Mouse (Mus musculus): ENCODE measurements at regions not wholly inside any gene's neighbourhood (a gene's known extent, or its start where the extent isn't known, plus 50 kb on each side); places are given as distances from the start of the nearest gene placed in this dataset.
A peak's percentile ranks its signal among the peaks of the same experiment; 100 is the strongest.

GRCm38 (mm10) chr6:117677821-117678220, 163.2 kb upstream of the Zfp637 start:
- no peaks in the 10 kb centered on the region for H3K36me3 ChIP-seq (ENCODE audit: control insufficient read depth, insufficient read depth)
- WGBS = 81% methylated on average over 2 of the region's 2 CpGs
- H3K9me3 ChIP-seq (ENCODE audit: control insufficient read depth) = no peaks in the 10 kb centered on the region
- no peaks in the 10 kb centered on the region for H3K4me1 ChIP-seq (replicated peaks; ENCODE audit: control insufficient read depth, insufficient read depth, low read length)
- no peak for ATAC-seq
- no peak for TF ChIP-seq CTCF (IDR thresholded peaks at IDR 0.05; ENCODE audit: low read depth)
- no peak overlapping the region for H3K27ac ChIP-seq (ENCODE audit: low read depth, low read length)
- no peaks in the 10 kb centered on the region for H3K27me3 ChIP-seq (replicated peaks; ENCODE audit: control insufficient read depth, insufficient read depth, low read length)
- H3K4me2 ChIP-seq (replicated peaks; ENCODE audit: low read depth) = no peak overlapping the region
- H3K9ac ChIP-seq (ENCODE audit: low read depth, low read length) = no peak overlapping the region
- H3K4me3 ChIP-seq (ENCODE audit: low read depth, low read length) = no peak overlapping the region

GRCm38 (mm10) chr6:117678276-117678675, 162.7 kb upstream of the Zfp637 start:
- WGBS = 51% methylated on average over 5 of the region's 5 CpGs
- H3K36me3 ChIP-seq (ENCODE audit: control insufficient read depth, insufficient read depth) = no peaks in the 10 kb centered on the region
- no peak for ATAC-seq
- no peak overlapping the region for H3K4me3 ChIP-seq (ENCODE audit: low read depth, low read length)
- no peak overlapping the region for H3K27ac ChIP-seq (ENCODE audit: low read depth, low read length)
- no peaks in the 10 kb centered on the region for H3K9me3 ChIP-seq (ENCODE audit: control insufficient read depth)
- H3K9ac ChIP-seq (ENCODE audit: low read depth, low read length) = no peak overlapping the region
- no peak for TF ChIP-seq CTCF (IDR thresholded peaks at IDR 0.05; ENCODE audit: low read depth)
- no peaks in the 10 kb centered on the region for H3K4me1 ChIP-seq (replicated peaks; ENCODE audit: control insufficient read depth, insufficient read depth, low read length)
- no peak overlapping the region for H3K4me2 ChIP-seq (replicated peaks; ENCODE audit: low read depth)
- no peaks in the 10 kb centered on the region for H3K27me3 ChIP-seq (replicated peaks; ENCODE audit: control insufficient read depth, insufficient read depth, low read length)

- no peak overlapping the region for H3K9ac ChIP-seq (ENCODE audit: low read depth, low read length)
- H3K4me2 ChIP-seq (replicated peaks; ENCODE audit: low read depth) = no peak overlapping the region
- no peak for TF ChIP-seq CTCF (IDR thresholded peaks at IDR 0.05; ENCODE audit: low read depth)
- ATAC-seq = no peak
- H3K27me3 ChIP-seq (replicated peaks; ENCODE audit: control insufficient read depth, insufficient read depth, low read length) = no peaks in the 10 kb centered on the region
- no peaks in the 10 kb centered on the region for H3K36me3 ChIP-seq (ENCODE audit: control insufficient read depth, insufficient read depth)
- H3K4me1 ChIP-seq (replicated peaks; ENCODE audit: control insufficient read depth, insufficient read depth, low read length) = no peaks in the 10 kb centered on the region
- 63% methylated on average over 4 of the region's 4 CpGs for WGBS
- no peaks in the 10 kb centered on the region for H3K9me3 ChIP-seq (ENCODE audit: control insufficient read depth)
- no peak overlapping the region for H3K4me3 ChIP-seq (ENCODE audit: low read depth, low read length)
- H3K27ac ChIP-seq (ENCODE audit: low read depth, low read length) = no peak overlapping the region
Observed at GRCm38 (mm10) chr6:117678877-117679276, 162.1 kb upstream of the Zfp637 start.

- 69% methylated on average over 9 of the region's 9 CpGs for WGBS
- ATAC-seq = no peak
- H3K9me3 ChIP-seq (ENCODE audit: control insufficient read depth) = no peaks in the 10 kb centered on the region
- no peak overlapping the region for H3K4me3 ChIP-seq (ENCODE audit: low read depth, low read length)
- no peaks in the 10 kb centered on the region for H3K4me1 ChIP-seq (replicated peaks; ENCODE audit: control insufficient read depth, insufficient read depth, low read length)
- no peak overlapping the region for H3K4me2 ChIP-seq (replicated peaks; ENCODE audit: low read depth)
- no peak overlapping the region for H3K27ac ChIP-seq (ENCODE audit: low read depth, low read length)
- no peaks in the 10 kb centered on the region for H3K36me3 ChIP-seq (ENCODE audit: control insufficient read depth, insufficient read depth)
- no peak for TF ChIP-seq CTCF (IDR thresholded peaks at IDR 0.05; ENCODE audit: low read depth)
- no peaks in the 10 kb centered on the region for H3K27me3 ChIP-seq (replicated peaks; ENCODE audit: control insufficient read depth, insufficient read depth, low read length)
- no peak overlapping the region for H3K9ac ChIP-seq (ENCODE audit: low read depth, low read length)
Observed at GRCm38 (mm10) chr6:117686212-117686611, 154.8 kb upstream of the Zfp637 start.

GRCm38 (mm10) chr6:117687045-117687444, 153.9 kb upstream of the Zfp637 start:
- no peaks in the 10 kb centered on the region for H3K9me3 ChIP-seq (ENCODE audit: control insufficient read depth)
- no peaks in the 10 kb centered on the region for H3K36me3 ChIP-seq (ENCODE audit: control insufficient read depth, insufficient read depth)
- H3K4me3 ChIP-seq (ENCODE audit: low read depth, low read length) = no peak overlapping the region
- ATAC-seq = no peak
- 79% methylated on average over 2 of the region's 2 CpGs for WGBS
- no peak overlapping the region for H3K4me2 ChIP-seq (replicated peaks; ENCODE audit: low read depth)
- no peaks in the 10 kb centered on the region for H3K27me3 ChIP-seq (replicated peaks; ENCODE audit: control insufficient read depth, insufficient read depth, low read length)
- no peak overlapping the region for H3K9ac ChIP-seq (ENCODE audit: low read depth, low read length)
- no peaks in the 10 kb centered on the region for H3K4me1 ChIP-seq (replicated peaks; ENCODE audit: control insufficient read depth, insufficient read depth, low read length)
- TF ChIP-seq CTCF (IDR thresholded peaks at IDR 0.05; ENCODE audit: low read depth) = peak; percentile 76
- no peak overlapping the region for H3K27ac ChIP-seq (ENCODE audit: low read depth, low read length)

GRCm38 (mm10) chr6:117688664-117689178, 152.3 kb upstream of the Zfp637 start:
- TF ChIP-seq CTCF (IDR thresholded peaks at IDR 0.05; ENCODE audit: low read depth) = no peak
- Histone ChIP-seq H3K27me3 (replicated peaks; ENCODE audit: control insufficient read depth, insufficient read depth, low read length) (no peaks in the 10 kb centered on the region), H3K9me3 (ENCODE audit: control insufficient read depth) (no peaks in the 10 kb centered on the region), H3K9ac (ENCODE audit: low read depth, low read length) (no peak overlapping the region), H3K27ac (ENCODE audit: low read depth, low read length) (no peak overlapping the region), H3K4me3 (ENCODE audit: low read depth, low read length) (no peak overlapping the region), H3K36me3 (ENCODE audit: control insufficient read depth, insufficient read depth) (no peaks in the 10 kb centered on the region), H3K4me2 (replicated peaks; ENCODE audit: low read depth) (no peak overlapping the region), H3K4me1 (replicated peaks; ENCODE audit: control insufficient read depth, insufficient read depth, low read length) (no peaks in the 10 kb centered on the region)
- WGBS = 54% methylated on average over 8 of the region's 8 CpGs
- ATAC-seq = 0 out of 2 replicates have a peak, but pooled peaks have one; percentile 13

- TF ChIP-seq CTCF (IDR thresholded peaks at IDR 0.05; ENCODE audit: low read depth) = no peak
- Histone ChIP-seq H3K4me1 (replicated peaks; ENCODE audit: control insufficient read depth, insufficient read depth, low read length) (no peaks in the 10 kb centered on the region), H3K4me2 (replicated peaks; ENCODE audit: low read depth) (no peak overlapping the region), H3K36me3 (ENCODE audit: control insufficient read depth, insufficient read depth) (no peaks in the 10 kb centered on the region), H3K9ac (ENCODE audit: low read depth, low read length) (no peak overlapping the region), H3K27me3 (replicated peaks; ENCODE audit: control insufficient read depth, insufficient read depth, low read length) (no peaks in the 10 kb centered on the region), H3K27ac (ENCODE audit: low read depth, low read length) (no peak overlapping the region), H3K4me3 (ENCODE audit: low read depth, low read length) (no peak overlapping the region), H3K9me3 (ENCODE audit: control insufficient read depth) (no peaks in the 10 kb centered on the region)
- 73% methylated on average over 5 of the region's 5 CpGs for WGBS
- no peak for ATAC-seq
Observed at GRCm38 (mm10) chr6:117700286-117700685, 140.7 kb upstream of the Zfp637 start.
